Mouse (Mus musculus): ENCODE measurements around the gene Rhof. TPM values are rescaled to one million over a fixed set of nuclear protein-coding genes. Genes with fewer than 3 reads are reported as not detected.

Gene Rhof
- polyA plus RNA-seq, 1 experiment from 2014 or later: 1.9 TPM

DNA sequence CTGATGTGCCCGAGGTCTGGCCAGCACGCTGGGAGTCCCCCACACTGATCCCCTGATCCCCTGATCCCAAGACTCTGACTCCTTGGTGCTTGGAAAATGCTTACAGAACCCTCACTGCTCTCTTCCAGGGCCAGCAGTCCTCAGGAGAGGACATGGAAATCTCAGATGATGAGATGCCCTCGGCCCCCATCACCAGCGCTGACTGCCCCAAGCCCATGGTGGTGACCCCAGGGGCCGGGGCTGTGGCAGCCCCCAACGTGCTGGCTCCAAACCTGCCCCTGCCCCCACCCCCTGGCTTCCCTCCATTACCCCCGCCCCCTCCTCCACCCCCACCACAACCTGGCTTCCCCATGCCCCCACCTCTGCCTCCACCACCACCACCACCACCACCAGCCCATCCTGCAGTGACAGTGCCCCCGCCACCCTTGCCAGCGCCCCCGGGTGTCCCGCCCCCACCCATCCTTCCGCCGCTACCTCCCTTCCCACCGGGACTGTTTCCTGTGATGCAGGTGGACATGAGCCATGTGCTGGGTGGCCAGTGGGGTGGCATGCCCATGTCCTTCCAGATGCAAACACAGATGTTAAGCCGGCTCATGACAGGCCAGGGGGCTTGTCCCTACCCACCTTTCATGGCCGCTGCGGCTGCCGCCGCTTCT is 19.3 kb upstream of the Rhof start:
- Histone ChIP-seq H3K4me3 (ENCODE audit: low read depth, low read length) (no peak overlapping the region), H3K4me1 (replicated peaks; ENCODE audit: control insufficient read depth, insufficient read depth, low read length) (peaks cover 12% of the 10 kb centered on the region), H3K36me3 (ENCODE audit: control insufficient read depth, insufficient read depth, low read length) (peaks cover 16% of the 10 kb centered on the region; the same call in 1 of the 2 replicates), H3K27ac (ENCODE audit: low read depth, low read length) (no peak overlapping the region), H3K27me3 (ENCODE audit: control insufficient read depth, insufficient read depth, low read length) (no peaks in the 10 kb centered on the region), H3K9ac (ENCODE audit: low read length) (no peak overlapping the region), H3K9me3 (ENCODE audit: control insufficient read depth, low read length) (no peaks in the 10 kb centered on the region), H3K4me2 (ENCODE audit: low read depth, low read length, severe bottlenecking) (no peak overlapping the region)
- ATAC-seq (replicated peaks; ENCODE audit: low FRiP score) (no peak), DNase-seq (ENCODE audit: low spot score) (no peak)
- WGBS: 96% methylated on average over 19 of the region's 19 CpGs

DNA sequence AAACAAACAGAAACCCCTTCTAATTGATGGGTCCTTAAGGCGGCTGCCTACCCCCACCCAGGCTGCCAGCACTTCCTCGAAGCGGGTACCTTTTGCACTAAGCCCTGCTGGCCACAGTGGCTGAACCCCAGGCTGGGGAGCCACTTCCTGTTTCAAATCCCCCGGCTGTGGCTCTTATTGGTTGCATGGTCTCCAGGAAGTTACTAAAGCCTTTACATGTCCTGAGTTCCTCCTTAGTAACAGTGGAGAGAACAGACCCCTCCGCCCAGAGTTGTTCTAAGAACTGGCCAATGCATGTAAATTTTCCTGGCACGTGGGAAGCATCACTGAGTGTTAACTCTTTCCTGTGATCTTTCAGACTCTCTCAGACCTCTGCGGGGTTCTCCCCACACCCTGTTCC is 18.6 kb upstream of the Rhof start:
- ATAC-seq (replicated peaks; ENCODE audit: low FRiP score) (no peak), DNase-seq (ENCODE audit: low spot score) (no peak)
- Histone ChIP-seq H3K4me2 (ENCODE audit: low read depth, low read length, severe bottlenecking) (no peak overlapping the region), H3K9me3 (ENCODE audit: control insufficient read depth, low read length) (no peaks in the 10 kb centered on the region), H3K27ac (ENCODE audit: low read depth, low read length) (0 out of 2 replicates have a peak overlapping the region, but pooled peaks have one; percentile 12), H3K36me3 (ENCODE audit: control insufficient read depth, insufficient read depth, low read length) (peaks cover 16% of the 10 kb centered on the region; the same call in 1 of the 2 replicates), H3K9ac (ENCODE audit: low read length) (no peak overlapping the region), H3K4me3 (ENCODE audit: low read depth, low read length) (no peak overlapping the region), H3K4me1 (replicated peaks; ENCODE audit: control insufficient read depth, insufficient read depth, low read length) (peaks cover 12% of the 10 kb centered on the region), H3K27me3 (ENCODE audit: control insufficient read depth, insufficient read depth, low read length) (no peaks in the 10 kb centered on the region)
- WGBS: 63% methylated on average over 7 of the region's 7 CpGs

DNA sequence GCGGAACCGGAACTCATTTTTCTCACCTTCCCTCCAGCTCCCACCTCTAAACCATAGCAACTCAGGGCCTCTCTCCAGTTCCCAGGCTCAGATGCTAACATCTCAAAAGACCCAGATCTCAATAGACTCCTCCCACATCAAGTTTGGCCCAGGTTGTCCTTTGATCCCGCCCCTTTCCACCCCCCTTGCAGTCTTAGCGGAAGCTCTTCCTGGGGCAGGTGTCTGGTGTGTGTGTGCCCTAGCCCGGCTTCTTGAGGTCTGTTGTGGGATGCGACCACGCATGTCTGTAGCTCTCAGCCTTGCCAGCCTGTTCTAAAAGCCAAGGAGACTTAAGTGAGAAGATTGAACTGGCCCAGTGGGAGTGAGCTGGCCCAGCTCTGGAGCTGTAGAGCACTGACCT is 18.1 kb upstream of the Rhof start:
- Histone ChIP-seq H3K9ac (ENCODE audit: low read length) (no peak overlapping the region), H3K4me1 (replicated peaks; ENCODE audit: control insufficient read depth, insufficient read depth, low read length) (peaks cover 12% of the 10 kb centered on the region), H3K36me3 (ENCODE audit: control insufficient read depth, insufficient read depth, low read length) (peaks cover 16% of the 10 kb centered on the region; the same call in 1 of the 2 replicates), H3K4me2 (ENCODE audit: low read depth, low read length, severe bottlenecking) (peak overlapping the region; percentile 43; the same call in 1 of the 2 replicates), H3K27me3 (ENCODE audit: control insufficient read depth, insufficient read depth, low read length) (no peaks in the 10 kb centered on the region), H3K4me3 (ENCODE audit: low read depth, low read length) (peak overlapping the region; percentile 19; the same call in 1 of the 2 replicates), H3K27ac (ENCODE audit: low read depth, low read length) (0 out of 2 replicates have a peak overlapping the region, but pooled peaks have one; percentile 12), H3K9me3 (ENCODE audit: control insufficient read depth, low read length) (no peaks in the 10 kb centered on the region)
- ATAC-seq (replicated peaks; ENCODE audit: low FRiP score) (no peak), DNase-seq (ENCODE audit: low spot score) (no peak)
- 47% methylated on average over 7 of the region's 7 CpGs for WGBS

DNA sequence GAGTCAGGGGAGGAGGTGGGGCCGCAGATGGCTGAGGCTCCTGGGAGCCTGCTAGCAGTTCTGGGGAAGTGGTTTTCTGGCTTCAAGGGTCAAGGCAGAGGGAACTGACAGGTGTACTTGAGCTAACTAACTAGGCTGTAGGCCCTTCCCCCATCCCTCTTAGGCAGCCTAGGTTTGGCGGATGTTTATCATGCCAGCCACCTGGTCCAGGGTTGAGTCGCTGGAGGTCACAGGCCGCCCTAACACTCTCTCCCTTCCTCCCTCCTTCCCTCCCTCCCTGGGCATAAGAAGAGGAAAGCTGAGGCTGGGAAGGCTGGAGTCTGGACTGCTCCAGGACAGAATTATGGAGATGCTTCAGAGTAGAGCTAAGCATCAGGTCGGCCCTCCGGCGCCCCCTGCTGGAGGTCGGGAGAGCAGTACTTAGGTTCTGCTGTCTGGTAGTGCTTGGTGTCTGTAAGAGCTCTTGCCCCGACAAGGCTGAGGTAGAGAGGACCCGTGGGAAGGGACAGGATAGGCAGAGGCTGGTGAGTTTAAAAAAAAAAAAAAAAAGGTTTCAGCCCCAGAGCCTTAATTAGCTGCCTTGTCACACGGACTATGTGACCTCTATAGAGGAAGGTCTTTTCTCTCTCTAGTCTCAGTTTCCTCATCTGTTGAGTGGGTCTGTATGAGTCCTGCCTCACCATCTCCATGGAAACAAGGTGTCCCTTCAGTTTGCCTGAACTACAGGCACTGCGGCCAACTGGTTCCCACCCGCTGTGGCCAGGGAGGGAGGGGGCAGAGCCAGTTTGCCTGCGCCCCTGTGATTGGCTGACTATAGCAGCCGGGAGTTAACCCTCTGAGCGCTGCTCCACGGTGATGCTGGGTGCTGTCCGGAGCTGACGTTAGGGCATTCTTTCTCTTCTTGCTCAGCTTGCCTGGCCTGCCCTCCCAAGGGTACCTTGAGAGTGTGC is 17.2 kb upstream of the Rhof start:
- ATAC-seq (replicated peaks; ENCODE audit: low FRiP score) (peak; percentile 86), DNase-seq (ENCODE audit: low spot score) (peak; percentile 95)
- Histone ChIP-seq H3K27me3 (ENCODE audit: control insufficient read depth, insufficient read depth, low read length) (no peaks in the 10 kb centered on the region), H3K27ac (ENCODE audit: low read depth, low read length) (no peak overlapping the region), H3K4me1 (replicated peaks; ENCODE audit: control insufficient read depth, insufficient read depth, low read length) (peaks cover 16% of the 10 kb centered on the region), H3K9me3 (ENCODE audit: control insufficient read depth, low read length) (no peaks in the 10 kb centered on the region), H3K36me3 (ENCODE audit: control insufficient read depth, insufficient read depth, low read length) (peaks cover 16% of the 10 kb centered on the region; the same call in 1 of the 2 replicates), H3K4me3 (ENCODE audit: low read depth, low read length) (peak overlapping the region; percentile 19), H3K4me2 (ENCODE audit: low read depth, low read length, severe bottlenecking) (peak overlapping the region; percentile 43), H3K9ac (ENCODE audit: low read length) (no peak overlapping the region)
- 13% methylated on average over 19 of the region's 19 CpGs for WGBS

DNA sequence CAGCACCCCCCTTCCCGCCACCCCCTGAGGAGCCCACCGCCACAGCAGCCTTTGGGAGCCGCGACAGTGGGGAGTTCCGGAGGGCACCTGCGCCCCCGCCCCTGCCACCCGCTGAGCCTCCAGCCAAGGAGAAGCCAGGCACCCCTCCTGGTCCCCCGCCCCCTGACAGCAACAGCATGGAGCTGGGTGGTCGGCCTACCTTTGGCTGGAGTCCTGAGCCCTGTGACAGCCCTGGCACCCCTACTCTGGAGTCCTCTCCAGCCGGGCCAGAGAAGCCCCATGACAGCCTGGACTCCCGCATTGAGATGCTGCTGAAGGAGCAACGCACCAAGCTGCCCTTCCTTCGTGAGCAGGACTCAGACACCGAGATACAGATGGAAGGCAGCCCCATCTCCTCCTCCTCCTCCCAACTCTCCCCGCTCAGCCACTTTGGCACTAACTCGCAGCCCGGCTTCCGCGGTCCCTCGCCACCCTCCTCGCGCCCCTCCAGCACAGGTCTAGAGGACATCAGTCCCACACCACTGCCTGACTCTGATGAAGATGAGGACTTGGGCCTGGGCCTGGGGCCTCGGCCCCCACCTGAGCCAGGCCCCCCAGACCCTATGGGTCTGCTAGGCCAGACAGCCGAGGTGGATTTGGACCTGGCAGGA is 15.7 kb upstream of the Rhof start:
- DNase-seq (ENCODE audit: low spot score): no peak
- H3K9me3 ChIP-seq (ENCODE audit: control insufficient read depth, low read length): no peaks in the 10 kb centered on the region
- no peaks in the 10 kb centered on the region for H3K27me3 ChIP-seq (ENCODE audit: control insufficient read depth, insufficient read depth, low read length)
- H3K27ac ChIP-seq (ENCODE audit: low read depth, low read length): no peak overlapping the region
- no peak overlapping the region for H3K9ac ChIP-seq (ENCODE audit: low read length)
- no peak overlapping the region for H3K4me2 ChIP-seq (ENCODE audit: low read depth, low read length, severe bottlenecking)
- 88% methylated on average over 24 of the region's 25 CpGs for WGBS
- peaks cover 25% of the 10 kb centered on the region for H3K4me1 ChIP-seq (replicated peaks; ENCODE audit: control insufficient read depth, insufficient read depth, low read length)
- H3K4me3 ChIP-seq (ENCODE audit: low read depth, low read length): no peak overlapping the region
- H3K36me3 ChIP-seq (ENCODE audit: control insufficient read depth, insufficient read depth, low read length): peaks cover 16% of the 10 kb centered on the region; the same call in 1 of the 2 replicates
- no peak for ATAC-seq (replicated peaks; ENCODE audit: low FRiP score)

DNA sequence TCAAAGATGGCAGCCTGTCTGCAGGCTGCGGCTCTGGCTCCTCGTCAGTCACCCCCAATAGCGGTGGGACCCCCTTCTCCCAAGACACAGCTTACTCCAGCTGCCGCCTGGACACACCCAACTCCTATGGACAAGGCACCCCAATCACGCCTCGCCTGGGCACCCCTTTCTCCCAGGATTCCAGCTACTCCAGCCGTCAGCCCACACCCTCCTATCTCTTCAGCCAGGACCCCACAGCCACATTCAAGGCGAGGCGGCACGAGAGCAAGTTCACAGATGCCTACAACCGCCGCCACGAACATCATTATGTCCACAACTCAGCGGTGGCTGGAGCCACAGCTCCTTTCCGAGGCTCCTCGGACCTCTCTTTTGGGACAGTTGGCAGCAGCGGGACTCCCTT is 15.1 kb upstream of the Rhof start:
- H3K4me2 ChIP-seq (ENCODE audit: low read depth, low read length, severe bottlenecking): no peak overlapping the region
- H3K27ac ChIP-seq (ENCODE audit: low read depth, low read length): no peak overlapping the region
- no peaks in the 10 kb centered on the region for H3K9me3 ChIP-seq (ENCODE audit: control insufficient read depth, low read length)
- no peak overlapping the region for H3K9ac ChIP-seq (ENCODE audit: low read length)
- no peak for ATAC-seq (replicated peaks; ENCODE audit: low FRiP score)
- H3K4me3 ChIP-seq (ENCODE audit: low read depth, low read length): no peak overlapping the region
- peaks cover 11% of the 10 kb centered on the region; the same call in 1 of the 2 replicates for H3K36me3 ChIP-seq (ENCODE audit: control insufficient read depth, insufficient read depth, low read length)
- DNase-seq (ENCODE audit: low spot score): no peak
- no peaks in the 10 kb centered on the region for H3K27me3 ChIP-seq (ENCODE audit: control insufficient read depth, insufficient read depth, low read length)
- peaks cover 25% of the 10 kb centered on the region for H3K4me1 ChIP-seq (replicated peaks; ENCODE audit: control insufficient read depth, insufficient read depth, low read length)
- WGBS: 87% methylated on average over 17 of the region's 17 CpGs

DNA sequence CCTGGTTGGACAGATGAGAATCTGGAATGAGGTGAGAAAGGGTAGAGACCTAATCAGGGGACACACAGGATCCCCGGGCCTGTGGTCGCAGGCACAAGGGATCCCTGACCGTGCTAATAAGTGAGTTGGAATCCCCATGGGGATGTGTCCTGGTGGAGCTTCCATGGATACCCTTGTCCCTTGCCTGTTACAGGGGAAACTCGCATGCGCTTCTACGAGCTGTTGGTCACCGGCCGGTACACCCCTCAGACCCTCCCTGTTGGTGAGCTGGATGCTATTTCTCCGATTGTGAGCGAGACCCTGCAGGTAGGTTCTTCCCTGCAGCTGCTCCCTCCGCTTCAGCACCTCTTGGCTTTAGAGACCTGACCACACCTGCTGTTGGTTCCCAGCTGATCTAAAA is 13.9 kb upstream of the Rhof start:
- Histone ChIP-seq H3K9me3 (ENCODE audit: control insufficient read depth, low read length) (no peaks in the 10 kb centered on the region), H3K27ac (ENCODE audit: low read depth, low read length) (no peak overlapping the region), H3K27me3 (ENCODE audit: control insufficient read depth, insufficient read depth, low read length) (no peaks in the 10 kb centered on the region), H3K4me3 (ENCODE audit: low read depth, low read length) (no peak overlapping the region), H3K4me1 (replicated peaks; ENCODE audit: control insufficient read depth, insufficient read depth, low read length) (peaks cover 25% of the 10 kb centered on the region), H3K9ac (ENCODE audit: low read length) (no peak overlapping the region), H3K4me2 (ENCODE audit: low read depth, low read length, severe bottlenecking) (no peak overlapping the region), H3K36me3 (ENCODE audit: control insufficient read depth, insufficient read depth, low read length) (peaks cover 6% of the 10 kb centered on the region; the same call in 1 of the 2 replicates)
- ATAC-seq (replicated peaks; ENCODE audit: low FRiP score) (no peak), DNase-seq (ENCODE audit: low spot score) (no peak)
- WGBS: 91% methylated on average over 11 of the region's 11 CpGs

Data from forebrain, embryonic 11.5 days (tissue).